Mouse (Mus musculus) left cerebral cortex, postnatal 36 days (tissue): ENCODE data around the gene Ttc5. TPM values are rescaled to one million over a fixed set of nuclear protein-coding genes. Genes with fewer than 3 reads are reported as not detected.
"Not testable (repeated sequence)": the region's sequence is repeated elsewhere in the genome, so short reads cannot be mapped to it uniquely, and the experiment has no call there.

Source experiments
- DNase-seq, 2 experiments: peaks; one replicate each; pipeline ENCODE4 v3.0.0; 2021 to 2022; ENCODE audit warnings: low spot score in 2 of 2, mixed read lengths in 1 of 2
- intact Hi-C: fragments of 180-260 bp; cut with DNase I; formaldehyde crosslinking; loops from one replicate; pipeline ENCODE4 v1.15.1; 2025
- total RNA-seq, 2 experiments: library from RNA; stranded (reverse); gene quantifications; 2 replicates each; pipeline ENCODE4 v1.2.3; 2021

The Ttc5 gene
- 10 to 100 TPM; 55.2 to 67.9 TPM for total RNA-seq

DNA sequence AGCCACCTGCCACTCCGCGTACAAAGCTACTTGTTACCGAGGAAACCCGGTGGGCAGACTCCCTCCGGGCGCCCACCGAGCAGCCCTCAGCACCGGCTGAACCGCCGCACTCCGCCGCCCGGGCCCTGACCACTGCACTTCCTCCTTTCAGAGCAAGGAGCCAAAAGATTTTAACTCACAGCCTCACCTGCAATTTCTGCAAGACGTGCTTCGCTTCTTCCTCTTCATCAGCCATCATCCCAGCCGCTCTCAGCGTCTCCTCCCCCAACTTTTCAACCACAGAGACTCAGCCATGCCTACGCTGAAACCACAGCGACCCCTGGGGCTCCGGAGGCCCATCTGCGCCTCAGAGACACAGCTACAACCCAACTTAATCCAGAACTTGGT is at the start of gene Ttc5:
Gene Ttc5, minus strand, starts transcription at position 269 of the 387 bp plus-strand sequence.
- intact Hi-C loops: no loop called here
- DNase-seq: peak; percentile 89

DNA sequence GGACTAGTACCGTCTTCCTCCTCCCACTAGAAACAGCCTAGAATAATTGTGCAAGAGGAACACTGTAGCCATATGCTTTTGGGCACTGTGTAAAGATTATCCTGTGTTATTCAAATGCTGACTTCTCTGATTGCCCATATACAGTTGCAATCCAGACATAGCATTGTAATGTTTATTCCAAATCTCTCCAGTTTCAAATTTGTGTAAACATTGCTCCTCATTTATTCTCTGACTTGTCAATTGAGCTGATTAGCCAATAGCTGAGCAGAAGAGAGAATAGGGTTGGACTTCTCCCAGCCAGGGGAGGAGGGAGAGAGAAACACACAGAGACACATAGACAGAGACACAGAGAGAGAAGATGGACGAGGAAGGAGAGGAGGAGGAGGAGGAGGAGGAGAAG is 49.1 kb upstream of the Ttc5 start:
- DNase-seq: no peak
- intact Hi-C loops: no loop called here

DNA sequence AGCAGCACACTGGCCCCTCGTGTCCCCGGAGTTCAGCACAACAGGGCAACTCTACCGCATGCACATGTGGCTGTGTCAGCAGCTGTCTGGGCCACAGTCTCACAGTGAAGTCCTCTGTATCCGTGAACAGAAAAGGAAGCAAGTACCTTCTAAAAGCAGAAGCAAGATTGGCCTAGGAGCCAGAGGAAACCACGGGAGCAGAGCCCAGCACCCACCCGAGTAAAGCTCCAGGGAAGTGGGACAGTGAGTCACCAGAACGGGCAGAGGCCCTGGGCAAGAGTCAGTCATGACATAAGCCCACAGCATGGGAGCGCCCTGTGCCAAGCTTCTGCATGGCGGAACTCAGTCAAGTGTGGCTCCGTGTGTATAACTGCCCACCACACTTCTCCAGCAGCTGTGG is 48.6 kb upstream of the Ttc5 start:
- intact Hi-C loops: no loop called here
- DNase-seq: no peak

DNA sequence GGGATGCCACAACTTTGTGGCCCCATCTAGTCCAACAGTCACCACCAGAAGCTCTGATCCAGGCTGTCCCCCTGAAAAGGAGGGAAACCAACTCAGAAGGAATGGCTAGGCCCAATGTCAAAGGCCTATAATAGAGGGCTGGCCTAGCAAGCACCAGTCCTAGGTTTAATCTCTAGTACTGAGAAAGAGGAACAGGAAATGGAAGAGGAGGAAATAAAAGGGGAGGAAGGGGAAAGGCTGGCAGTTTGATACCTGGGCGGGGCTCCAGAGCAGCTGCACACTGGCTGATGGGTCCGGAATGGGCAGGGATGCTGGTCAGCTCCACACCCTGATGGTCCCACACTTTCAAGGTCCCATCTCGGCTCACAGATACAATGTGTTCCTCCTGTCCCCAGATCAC is 44.6 kb upstream of the Ttc5 start:
- intact Hi-C loops: no loop called here
- no peak for DNase-seq

DNA sequence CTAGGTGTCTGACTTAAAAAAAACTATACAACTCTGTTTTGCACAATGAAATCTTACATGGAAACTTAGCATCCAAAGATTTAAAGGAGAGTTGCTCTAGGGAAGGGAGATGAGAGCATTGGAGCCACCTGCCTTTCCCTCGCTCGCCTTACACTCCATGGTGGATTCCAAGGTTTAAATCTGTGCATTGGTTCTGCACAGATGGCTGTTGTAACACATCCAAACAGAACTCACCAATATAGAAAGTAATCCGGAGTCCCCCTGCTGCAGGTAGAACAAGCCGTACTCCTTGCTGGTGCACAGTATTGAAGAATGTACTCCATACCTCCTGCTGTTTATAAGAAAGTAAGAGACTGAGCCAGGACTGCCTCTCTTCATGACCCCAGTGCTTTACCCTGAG is 41.3 kb upstream of the Ttc5 start:
- intact Hi-C loops: no loop called here
- DNase-seq: peak; percentile 13 to 31

DNA sequence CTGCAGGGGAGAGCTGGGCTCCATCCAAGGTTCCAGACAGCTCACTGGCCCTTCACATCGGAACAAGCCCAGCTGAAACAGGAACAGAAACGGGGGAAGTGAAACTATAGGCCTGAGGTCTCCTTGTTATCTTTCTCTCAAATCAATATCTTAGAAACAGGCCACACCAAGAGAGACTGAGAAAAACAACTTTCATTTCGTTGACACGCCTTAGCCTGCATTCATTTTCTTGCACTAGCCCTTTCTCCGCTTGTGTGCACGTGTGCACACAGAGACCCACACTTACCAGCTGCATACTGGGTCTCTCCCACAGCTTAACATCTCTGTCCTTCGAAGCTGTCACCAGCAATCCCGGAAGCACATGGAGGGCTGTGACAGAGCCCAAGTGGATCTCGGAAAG is 38.9 kb upstream of the Ttc5 start:
- no peak for DNase-seq
- intact Hi-C loops: no loop called here

DNA sequence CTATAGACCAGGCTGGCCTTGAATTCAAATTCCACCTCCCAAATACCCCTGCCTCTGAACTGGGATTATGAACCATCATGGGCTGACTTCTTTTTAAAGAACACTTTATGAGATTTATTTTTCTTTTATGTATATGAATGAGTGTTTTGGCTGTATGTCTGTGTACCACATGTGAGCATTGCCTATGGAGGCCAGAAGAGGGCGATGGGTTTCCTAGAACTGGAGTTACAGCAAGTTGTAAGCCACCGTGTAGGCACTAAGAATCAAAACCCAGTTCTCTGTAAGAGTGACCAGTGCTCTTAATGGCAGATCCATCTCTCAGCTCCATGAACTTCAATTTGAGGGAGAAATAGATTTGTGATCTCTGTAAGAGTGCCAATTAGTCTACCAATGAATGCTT is 37.9 kb upstream of the Ttc5 start:
- intact Hi-C loops: no loop called here
- DNase-seq: no peak

DNA sequence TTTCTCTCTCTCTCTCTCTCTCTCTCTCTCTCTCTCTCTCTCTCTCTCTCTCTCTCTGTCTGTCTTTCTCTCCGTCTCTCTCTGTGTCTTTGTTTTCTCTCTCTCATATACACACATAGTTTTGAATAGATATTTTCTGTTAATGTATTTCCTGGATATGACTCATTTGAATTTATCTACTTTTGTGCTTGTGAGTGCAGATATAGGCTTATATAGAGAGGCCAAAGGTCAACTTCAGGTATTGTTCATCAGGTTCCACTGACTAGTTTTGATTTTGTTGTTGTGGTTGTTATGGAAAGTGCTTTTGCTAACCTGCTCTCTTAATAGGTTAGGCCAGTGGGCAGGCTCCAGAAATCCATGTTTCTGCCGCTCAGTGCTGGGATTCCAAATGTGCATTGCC is 27.7 kb upstream of the Ttc5 start:
- DNase-seq: no peak
- intact Hi-C loops: no loop called here

DNA sequence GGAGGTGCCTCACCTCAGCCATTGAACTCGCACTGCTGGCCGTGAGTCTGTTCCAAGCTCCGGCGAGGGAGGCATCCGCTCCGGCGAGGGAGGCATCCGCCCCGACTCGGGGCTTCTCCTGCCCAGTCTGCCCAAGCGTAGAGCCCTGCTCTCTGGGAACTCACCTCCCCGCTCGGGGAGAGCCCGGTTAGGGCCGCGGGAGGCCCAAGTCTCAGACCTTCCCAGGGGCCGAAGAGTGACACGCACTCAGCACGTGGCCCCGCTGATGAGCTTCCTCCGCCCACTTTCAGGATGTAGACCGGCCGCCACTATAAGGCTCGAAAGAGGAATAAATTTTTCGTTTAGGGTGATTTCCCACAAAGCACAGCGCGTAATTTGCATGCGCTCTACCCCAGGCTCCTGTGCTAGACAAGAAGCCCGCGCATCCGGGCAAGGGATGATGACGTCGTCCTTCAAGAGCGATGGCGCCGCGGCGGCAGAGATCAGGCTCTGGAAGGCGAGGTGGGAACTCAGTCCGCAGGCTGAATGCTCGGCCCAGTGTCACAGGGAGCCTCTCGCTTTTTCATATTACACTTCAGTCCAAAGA is 22.3 kb upstream of the Ttc5 start, which contains the start of the genes Ccnb1ip1 and Parp2:
Gene Ccnb1ip1, minus strand, starts transcription at position 246 of the 586 bp plus-strand sequence.
Gene Parp2, plus strand, starts transcription at position 355 of the 586 bp plus-strand sequence.
- DNase-seq: peak; percentile 98 to 99
- intact Hi-C loops: loop anchor here (1.0 to 5.0 kb wide), 3 partner anchors 125 to 282 kb away; partner anchors contain the start of genes Pip4p1 and Pnp

DNA sequence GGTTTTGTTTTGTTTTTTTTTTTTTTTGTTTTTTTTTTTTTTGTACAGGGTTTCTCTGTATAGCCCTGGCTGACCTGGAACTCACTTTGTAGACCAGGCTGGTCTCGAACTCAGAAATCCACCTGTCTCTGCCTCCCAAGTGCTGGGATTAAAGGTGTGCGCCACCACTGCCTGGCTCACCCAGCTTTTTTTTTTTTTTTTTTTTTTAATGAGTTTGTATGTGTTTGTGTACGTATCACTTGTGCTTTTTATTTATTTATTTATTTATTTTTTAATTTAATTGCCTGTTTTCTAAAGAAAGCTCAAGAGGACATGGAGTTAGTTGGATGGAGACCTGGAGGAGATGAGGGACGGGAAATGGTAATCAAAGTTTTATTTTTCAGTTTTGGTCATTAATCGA is 21.1 kb upstream of the Ttc5 start:
- DNase-seq: not testable (repeated sequence)
- intact Hi-C loops: loop anchor here (5.0 kb wide), 1 partner anchor 126 kb away; the partner anchor contains the start of genes Pip4p1 and Pnp

DNA sequence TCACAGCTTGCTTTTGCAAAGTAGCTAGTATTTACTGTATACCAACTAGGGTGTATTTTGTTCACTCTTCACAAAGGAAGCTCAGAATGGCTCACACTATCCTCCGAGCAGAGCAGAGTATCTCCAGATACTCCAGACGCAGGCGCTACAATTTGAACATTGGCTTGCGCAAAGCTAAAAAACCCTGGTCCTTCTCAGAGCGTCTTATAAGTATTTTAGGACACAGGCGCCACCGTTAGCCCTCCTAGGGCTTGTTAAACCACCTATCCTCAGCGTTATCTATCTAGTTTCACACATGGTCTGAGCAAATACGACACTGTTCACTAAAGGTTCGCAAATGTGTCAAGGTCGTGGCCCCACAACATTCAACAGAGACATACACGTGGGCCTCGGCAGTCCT is 19.4 kb upstream of the Ttc5 start:
- DNase-seq: no peak
- intact Hi-C loops: loop anchor here (5.0 kb wide), 1 partner anchor 128 kb away; the partner anchor contains the start of genes Pip4p1 and Pnp

DNA sequence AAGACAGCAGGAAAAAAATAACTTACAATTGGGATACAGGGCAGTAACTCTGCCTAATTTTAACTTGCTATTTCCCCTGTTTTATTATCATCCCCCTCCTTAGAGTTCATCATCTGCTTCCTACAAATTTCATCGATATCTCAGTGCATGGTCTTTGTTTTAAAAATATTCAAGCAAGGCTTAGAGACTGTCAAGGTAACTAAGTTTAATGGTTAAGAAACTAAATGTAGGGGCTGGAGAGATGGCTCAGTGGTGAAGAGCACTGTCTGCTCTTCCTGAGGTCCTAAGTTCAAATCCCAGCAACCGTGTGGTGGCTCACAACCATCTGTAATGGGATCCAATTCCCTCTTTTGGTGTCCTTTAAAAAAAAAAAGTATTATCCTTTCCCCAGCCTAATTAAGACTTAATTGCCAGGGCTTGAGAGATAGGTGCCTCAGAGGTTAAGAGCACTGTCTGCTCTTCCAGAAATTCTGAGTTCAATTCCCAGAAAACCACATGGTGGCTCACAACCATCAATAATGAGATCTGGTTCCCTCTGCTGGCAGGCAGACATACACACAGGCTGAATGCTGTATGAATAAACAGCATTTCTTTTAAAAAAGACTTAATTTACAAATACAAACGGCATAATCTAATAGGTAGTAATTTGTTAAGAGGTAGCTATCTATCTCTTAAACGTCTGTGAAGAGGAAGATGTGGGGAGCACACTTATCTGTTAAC is 17.7 kb upstream of the Ttc5 start:
- intact Hi-C loops: no loop called here
- no peak for DNase-seq

DNA sequence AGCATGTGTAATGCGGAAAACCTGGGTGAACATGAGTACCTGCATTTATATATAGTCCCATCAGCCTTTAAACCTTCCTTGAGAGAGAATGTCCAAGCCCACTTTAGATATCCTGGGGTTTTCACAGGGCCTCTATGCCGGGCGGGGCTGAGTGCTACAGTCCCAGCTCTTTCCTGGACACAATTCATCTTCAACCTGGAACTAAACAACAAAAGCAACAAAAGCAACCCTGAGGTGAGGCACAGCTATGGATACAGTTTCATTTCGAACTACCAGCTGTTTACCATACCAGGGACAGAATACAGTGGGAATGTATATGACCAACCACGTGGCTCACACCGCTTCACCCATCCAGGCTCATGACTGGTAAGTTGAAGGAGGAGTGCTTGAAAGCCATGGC is 17.1 kb upstream of the Ttc5 start:
- no peak for DNase-seq
- intact Hi-C loops: no loop called here

DNA sequence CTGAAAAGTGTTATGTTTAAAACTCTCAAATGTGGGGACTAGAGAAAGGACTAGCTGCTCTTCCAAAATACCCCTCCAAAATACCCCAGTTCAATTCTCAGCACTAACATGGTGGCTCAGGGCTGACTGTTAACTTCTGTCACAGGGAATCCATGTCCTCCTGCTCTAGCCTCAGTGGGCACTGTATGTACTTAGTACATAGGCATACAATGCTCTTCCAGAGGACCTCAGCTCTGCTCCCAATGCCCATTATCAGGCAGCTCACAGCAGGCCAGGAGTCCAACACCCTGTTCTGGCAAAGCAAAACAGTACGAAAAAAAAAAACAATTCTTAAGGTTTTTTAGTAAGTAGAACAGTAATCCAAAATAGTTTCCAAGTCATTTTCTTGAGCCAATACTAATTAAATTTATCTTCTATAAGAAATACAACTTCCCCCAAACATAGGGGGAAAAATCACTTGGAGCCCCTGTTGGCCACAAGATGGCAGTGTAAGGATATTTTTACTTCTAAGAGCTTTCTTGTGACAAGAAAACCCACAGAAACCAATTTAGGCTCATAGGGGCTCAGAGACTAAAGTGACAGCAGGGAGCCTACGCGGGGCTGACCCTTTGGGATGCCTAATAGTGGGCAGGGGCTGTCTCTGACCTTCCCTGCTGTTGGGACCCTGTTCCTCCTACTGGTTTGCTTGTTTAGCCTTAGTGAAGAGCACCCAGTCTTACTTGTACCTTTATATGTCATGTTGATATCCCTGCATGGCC is 14.4 kb upstream of the Ttc5 start:
- intact Hi-C loops: loop anchor here (10.0 kb wide), 1 partner anchor 935 kb away; no protein-coding TSS in a partner anchor
- DNase-seq: peak in 1 of 2 experiments; percentile 12

DNA sequence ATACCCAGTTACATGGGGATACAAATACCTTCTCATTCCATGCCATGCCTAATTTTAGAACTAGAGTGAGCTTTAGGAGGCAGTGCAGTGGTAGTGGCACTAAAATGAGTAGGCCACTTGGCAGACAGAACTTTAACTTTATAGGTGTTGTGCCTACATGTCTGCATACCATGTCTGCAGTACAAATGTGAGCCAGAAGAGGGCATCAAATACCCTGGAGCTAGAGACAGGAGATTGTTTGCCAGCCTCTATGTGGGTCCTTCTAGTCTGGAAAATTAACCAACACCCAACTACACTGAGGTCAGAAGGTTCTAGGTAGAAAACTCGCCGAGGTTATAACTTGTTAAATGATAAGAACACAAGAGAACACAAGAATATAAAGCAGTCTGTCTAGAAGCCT is 13.2 kb upstream of the Ttc5 start:
- DNase-seq: no peak
- intact Hi-C loops: loop anchor here (10.0 kb wide), 1 partner anchor 934 kb away; no protein-coding TSS in a partner anchor

DNA sequence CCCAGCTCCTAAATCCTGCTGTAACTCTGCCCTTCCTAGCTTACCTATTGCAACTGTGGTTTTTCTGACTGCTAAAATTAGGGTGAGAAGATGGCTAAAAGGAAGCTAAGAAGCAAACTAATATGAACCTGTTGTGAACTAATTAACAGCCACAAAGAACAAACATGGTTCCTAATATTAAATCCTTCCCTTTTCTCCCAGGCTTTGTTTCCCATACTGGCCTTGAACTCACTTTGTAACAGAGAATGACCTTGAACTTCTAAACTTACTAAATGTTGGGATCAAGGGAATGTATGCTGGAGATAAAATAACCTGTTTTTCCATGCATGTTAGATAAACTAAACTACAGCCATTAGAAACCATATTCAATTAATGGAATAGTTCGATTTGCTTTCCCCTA is 11.1 kb upstream of the Ttc5 start:
- DNase-seq: no peak
- intact Hi-C loops: loop anchor here (10.0 kb wide), 1 partner anchor 932 kb away; no protein-coding TSS in a partner anchor

DNA sequence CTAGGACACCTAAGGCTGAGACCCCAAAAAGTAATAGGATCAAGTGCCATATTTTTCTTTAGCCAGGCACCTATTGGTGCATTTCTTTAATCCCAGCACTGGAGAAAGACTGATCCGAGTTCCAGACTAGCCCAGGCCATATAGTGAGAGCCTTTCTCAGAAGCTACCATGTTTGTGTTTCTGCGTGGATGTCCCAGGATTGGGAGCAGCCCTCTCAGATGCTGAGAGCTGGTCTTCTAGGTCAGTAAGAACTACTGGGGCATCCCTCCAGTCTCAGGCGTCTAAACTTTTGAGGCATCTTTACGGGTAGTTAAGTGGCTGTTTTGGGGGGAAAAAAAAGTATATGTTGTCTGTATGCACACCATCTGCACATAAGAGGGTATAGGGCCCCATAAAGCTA is 10.6 kb upstream of the Ttc5 start:
- DNase-seq: no peak
- intact Hi-C loops: loop anchor here (10.0 kb wide), 1 partner anchor 931 kb away; no protein-coding TSS in a partner anchor

DNA sequence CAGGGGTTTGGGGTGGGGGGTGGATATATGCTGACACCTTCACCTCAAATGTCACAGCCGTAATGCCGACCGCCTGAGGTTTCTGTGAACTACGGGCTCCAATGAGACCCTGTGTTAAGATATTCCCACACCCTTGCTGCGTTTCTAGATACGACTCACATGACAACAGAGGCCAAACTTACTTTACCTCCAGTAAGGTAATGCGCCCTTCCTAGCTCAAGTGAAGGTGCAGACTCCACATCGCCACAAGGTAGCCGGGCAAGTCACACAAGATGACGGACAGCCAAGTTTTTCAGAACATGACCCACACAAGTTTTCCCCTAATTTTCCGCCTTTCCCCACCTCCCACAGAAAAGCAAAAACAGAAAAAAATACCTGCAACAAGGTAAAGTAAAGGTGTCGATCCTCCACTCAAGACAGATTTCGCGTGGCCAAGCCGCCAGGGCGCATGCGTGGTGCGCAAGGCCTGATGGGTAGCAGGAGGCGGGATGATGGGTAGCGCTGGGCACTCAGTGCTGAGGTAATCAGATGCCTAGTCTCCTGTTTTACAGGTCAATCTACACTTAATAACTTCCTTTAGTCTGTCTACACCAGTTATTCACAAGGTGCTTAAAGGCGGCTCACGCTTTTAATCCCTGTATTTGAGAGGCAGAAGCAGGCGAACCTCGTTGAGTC is 10.1 kb upstream of the Ttc5 start:
- no peak for DNase-seq
- intact Hi-C loops: loop anchor here (10.0 kb wide), 1 partner anchor 931 kb away; no protein-coding TSS in a partner anchor

DNA sequence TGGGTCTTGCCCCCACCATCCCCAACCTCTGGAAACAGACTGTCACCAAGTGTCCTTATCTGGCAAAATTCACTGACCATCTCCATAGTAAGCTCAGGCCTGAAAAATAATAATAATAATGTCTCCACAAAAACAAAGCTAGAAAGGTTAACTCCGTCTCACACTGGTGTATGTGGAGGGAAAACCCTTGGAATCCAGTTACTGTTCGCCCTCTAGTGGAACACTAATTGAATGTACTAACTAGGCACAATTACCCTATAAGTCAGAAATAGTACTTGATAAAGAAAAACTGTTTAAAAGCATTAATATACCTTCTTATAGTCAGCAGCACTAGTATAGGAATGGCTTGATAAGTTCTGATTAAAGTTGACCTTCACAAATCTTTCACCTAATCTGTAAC is 2.8 kb upstream of the Ttc5 start:
- intact Hi-C loops: no loop called here
- DNase-seq: no peak
